Mouse (Mus musculus): ENCODE results near the gene Rpusd3.

DNA sequence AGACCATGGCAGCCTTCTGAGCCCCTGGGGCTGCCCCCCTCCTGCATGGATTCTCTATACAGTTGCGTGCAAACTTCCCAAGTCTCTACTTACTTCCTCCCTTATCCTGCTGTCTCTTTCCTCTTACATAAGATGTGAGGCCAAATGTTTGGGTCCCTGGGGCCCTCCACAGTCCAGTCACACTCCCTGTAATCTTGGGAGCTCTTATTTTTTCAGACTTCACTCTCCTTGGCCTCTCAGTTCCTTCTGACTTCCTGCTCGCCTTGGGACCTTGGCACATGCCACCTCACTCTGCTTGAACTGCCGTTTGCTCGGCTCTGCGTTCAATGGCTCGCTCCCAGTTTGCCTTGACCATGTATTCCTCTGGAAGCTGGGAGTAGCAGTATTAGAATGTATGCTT, 25.2 kb downstream of the Rpusd3 start:
- no peak for TF ChIP-seq TAL1 (IDR thresholded peaks at IDR 0.05; ENCODE audit: low read length)
- no peak for TF ChIP-seq GATA1 (IDR thresholded peaks at IDR 0.05; ENCODE audit: low read length)
